Comparison of ENCODE assay signal across 20 mouse cellular contexts in genomic region chr9:65820301-65820700, GRCm38 (mm10). TPM values are rescaled to one million over a fixed set of nuclear protein-coding genes. Genes with fewer than 3 reads are reported as not detected.
DNase-seq lines count a peak whose midpoint lies in the region; ATAC-seq and TF ChIP-seq lines count a peak whose summit lies in the region.
"Had no signal": no experiment of that assay in that cellular context is flagged by ENCODE, and none has a peak within 500 bp of the region (broad histone marks: within the 10 kb centered on the region; RNA-seq: fewer than 3 reads in every experiment).

No protein-coding gene starts in this region.

- H3K9ac ChIP-seq in liver, adult 2 months (ENCODE audit: low read depth, low read length), result no peak overlapping the region
- no peak overlapping the region for H3K9ac ChIP-seq in liver, postnatal 0 days (replicated peaks)
- no peak overlapping the region for H3K9ac ChIP-seq in lung, postnatal 0 days (replicated peaks; ENCODE audit: low read depth)
- H3K9ac ChIP-seq: embryonic facial prominence, embryonic 12.5 days; forebrain, embryonic 12.5 days; forebrain, postnatal 0 days; heart, embryonic 13.5 days; hindbrain, embryonic 15.5 days had no signal

- H3K79me2 ChIP-seq in liver, adult 2 months (ENCODE audit: control insufficient read depth, insufficient read depth, low read length), result peaks cover 28% of the 10 kb centered on the region

- 31% methylated on average over 2 of the region's 2 CpGs for WGBS in liver, adult 2 months
- WGBS in liver, postnatal 0 days (ENCODE audit: insufficient replicate concordance), result 59% methylated on average over 2 of the region's 2 CpGs
- WGBS in lung, postnatal 0 days, result 51% methylated on average over 2 of the region's 2 CpGs
- WGBS in thymus, adult 2 months, result 95% methylated on average over 2 of the region's 2 CpGs

- peaks cover 20% of the 10 kb centered on the region for H3K4me1 ChIP-seq in liver, adult 2 months (ENCODE audit: control insufficient read depth, insufficient read depth, low read length)
- peaks cover 29% of the 10 kb centered on the region for H3K4me1 ChIP-seq in liver, postnatal 0 days (ENCODE audit: insufficient read depth)
- H3K4me1 ChIP-seq in lung, postnatal 0 days (ENCODE audit: insufficient read depth, low read depth, low read length), result peaks cover 3% of the 10 kb centered on the region; the same call in 1 of the 2 replicates
- H3K4me1 ChIP-seq in thymus, adult 2 months (replicated peaks; ENCODE audit: control insufficient read depth, insufficient read depth, low read length), result peaks cover 2% of the 10 kb centered on the region; the same call in 1 of the 2 replicates

- H3K27me3 ChIP-seq in liver, adult 2 months (ENCODE audit: control insufficient read depth, insufficient read depth, low read length), result no peaks in the 10 kb centered on the region
- H3K27me3 ChIP-seq in liver, postnatal 0 days (ENCODE audit: insufficient read depth, low read length), result no peaks in the 10 kb centered on the region
- no peaks in the 10 kb centered on the region for H3K27me3 ChIP-seq in lung, postnatal 0 days (replicated peaks; ENCODE audit: insufficient read depth, low read length)
- no peaks in the 10 kb centered on the region for H3K27me3 ChIP-seq in thymus, adult 2 months (ENCODE audit: control insufficient read depth, insufficient read depth, low read length)
- H3K27me3 ChIP-seq: embryonic facial prominence, embryonic 12.5 days; forebrain, embryonic 12.5 days; heart, embryonic 13.5 days; hindbrain, embryonic 15.5 days had no signal

- no peak for TF ChIP-seq CTCF in liver, adult 2 months (IDR thresholded peaks at IDR 0.05; ENCODE audit: low read depth, low read length)
- TF ChIP-seq CTCF in liver, postnatal 0 days (IDR thresholded peaks at IDR 0.05; ENCODE audit: low read depth), result no peak
- TF ChIP-seq CTCF in lung, postnatal 0 days (IDR thresholded peaks at IDR 0.05), result no peak
- TF ChIP-seq CTCF in thymus, adult 2 months (IDR thresholded peaks at IDR 0.05; ENCODE audit: borderline replicate concordance, control insufficient read depth, extremely low read depth, insufficient read depth, low read length, poor library complexity), result no peak

- H3K9me3 ChIP-seq in liver, postnatal 0 days (ENCODE audit: low read length), result no peaks in the 10 kb centered on the region
- H3K9me3 ChIP-seq in lung, postnatal 0 days (ENCODE audit: low read length), result no peaks in the 10 kb centered on the region
- H3K9me3 ChIP-seq: embryonic facial prominence, embryonic 12.5 days; forebrain, embryonic 12.5 days; heart, embryonic 13.5 days; hindbrain, embryonic 15.5 days had no signal

- no peak overlapping the region for H3K4me2 ChIP-seq in liver, postnatal 0 days (ENCODE audit: low read depth, low read length)
- no peak overlapping the region; the same call in 1 of the 2 replicates for H3K4me2 ChIP-seq in lung, postnatal 0 days (replicated peaks; ENCODE audit: low read depth, low read length)
- H3K4me2 ChIP-seq: embryonic facial prominence, embryonic 12.5 days; forebrain, embryonic 12.5 days; heart, embryonic 13.5 days; hindbrain, embryonic 15.5 days had no signal

- ATAC-seq in liver, postnatal 0 days, result no peak
- peak; percentile 68 for ATAC-seq in lung, postnatal 0 days
- ATAC-seq in megakaryocyte, adult 5-6 weeks (ENCODE audit: poor library complexity, severe bottlenecking), result no peak
- ATAC-seq: forebrain, postnatal 0 days had no signal

- no peak for TF ChIP-seq POLR2A in liver, adult 2 months (IDR thresholded peaks at IDR 0.05; ENCODE audit: extremely low read depth, insufficient read depth, low read length)
- TF ChIP-seq POLR2A in thymus, adult 2 months (IDR thresholded peaks at IDR 0.05; ENCODE audit: control insufficient read depth, extremely low read depth, insufficient read depth, low read length, poor library complexity), result no peak

- TF ChIP-seq EP300 in liver, postnatal 0 days (IDR thresholded peaks at IDR 0.05; ENCODE audit: low read depth), result no peak
- TF ChIP-seq EP300 in lung, postnatal 0 days (IDR thresholded peaks at IDR 0.05), result peak; percentile 53; the same call in 1 of the 2 replicates

- no peak overlapping the region for H3K4me3 ChIP-seq in liver, adult 2 months (ENCODE audit: insufficient read depth, low read depth, low read length)
- H3K4me3 ChIP-seq in liver, postnatal 0 days (ENCODE audit: low read depth, low read length), result no peak overlapping the region
- H3K4me3 ChIP-seq in lung, postnatal 0 days (ENCODE audit: low read depth, low read length), result no peak overlapping the region
- no peak overlapping the region for H3K4me3 ChIP-seq in thymus, adult 2 months (ENCODE audit: control insufficient read depth, insufficient read depth, low read length)
- H3K4me3 ChIP-seq: embryonic facial prominence, embryonic 12.5 days; forebrain, embryonic 12.5 days; heart, embryonic 13.5 days; hindbrain, embryonic 15.5 days had no signal

- no peaks in the 10 kb centered on the region for H3K36me3 ChIP-seq in liver, adult 2 months (ENCODE audit: control insufficient read depth, insufficient read depth, low read length)
- H3K36me3 ChIP-seq in liver, postnatal 0 days (replicated peaks; ENCODE audit: insufficient read depth, low read length), result no peaks in the 10 kb centered on the region; the same call in 1 of the 2 replicates
- no peaks in the 10 kb centered on the region for H3K36me3 ChIP-seq in lung, postnatal 0 days (ENCODE audit: insufficient read depth, low read length)
- H3K36me3 ChIP-seq in thymus, adult 2 months (ENCODE audit: control insufficient read depth, insufficient read depth, low read length), result no peaks in the 10 kb centered on the region
- H3K36me3 ChIP-seq: hindbrain, embryonic 15.5 days had no signal

- DNase-seq in liver, adult 2 months (ENCODE audit: extremely low read depth, low read depth, low spot score), result peak; percentile 30
- no peak for DNase-seq in liver, postnatal 0 days
- DNase-seq in lung, postnatal 0 days (ENCODE audit: low spot score), result peak; percentile 70
- no peak for DNase-seq in lung, postnatal 10 days
- peak; percentile 69 for DNase-seq in lung, postnatal 36 days
- DNase-seq in thymus, adult 2 months, result no peak
- DNase-seq: adrenal gland, adult 8-10 months; adrenal gland, postnatal 36 days; cerebellum, adult 2 months; cerebellum, postnatal 10 days; embryo, embryonic 11 days; forebrain, postnatal 0 days; gastrocnemius, postnatal 36 days; heart, adult 11 months; heart, postnatal 36 days had no signal

- no peak overlapping the region for H3K27ac ChIP-seq in liver, adult 2 months (replicated peaks; ENCODE audit: insufficient read depth, low read depth, low read length)
- H3K27ac ChIP-seq in liver, postnatal 0 days (ENCODE audit: low read depth), result no peak overlapping the region
- H3K27ac ChIP-seq in lung, postnatal 0 days (ENCODE audit: low read length), result no peak overlapping the region
- H3K27ac ChIP-seq in thymus, adult 2 months (ENCODE audit: control insufficient read depth, insufficient read depth, low read length), result no peak overlapping the region
- H3K27ac ChIP-seq: embryonic facial prominence, embryonic 12.5 days; forebrain, embryonic 12.5 days; heart, embryonic 13.5 days; hindbrain, embryonic 15.5 days had no signal

RNA-seq across cellular contexts. Expression of gene Zfp609, which starts 7.1 kb away (rescaled TPM):
- 2.8 and 4.4 TPM in 2 replicates for total RNA-seq in liver, adult 2 months (2014; rRNA removed)
- polyA plus RNA-seq in liver, adult 2 months (2012; rRNA removed), result 4.4 TPM in 2 replicates
- 2.0 and 2.8 TPM in 2 replicates for polyA plus RNA-seq in liver, postnatal 0 days (2015; fragmentation: Nextera tagmentation; extraction: Ambion mirVana)
- polyA plus RNA-seq in lung, postnatal 0 days (2015; fragmentation: Nextera tagmentation; extraction: Ambion mirVana), result 4.8 and 5.0 TPM in 2 replicates
- polyA plus RNA-seq in thymus, adult 2 months (2012; rRNA removed), result 8.0 and 10.8 TPM in 2 replicates
- 10.4 and 11.3 TPM in 2 replicates for total RNA-seq in megakaryocyte, adult 5-6 weeks (2015)
- total RNA-seq in megakaryocyte, adult 5-6 weeks (2017), result 2.6 and 3.3 TPM in 2 replicates

Comparison
In these comparisons a context has a peak if more than half of its experiments do, and no peak if none do; other contexts are left out.
1. DNase-seq: peak in liver, adult 2 months (single experiment), lung, postnatal 0 days (single experiment) and lung, postnatal 36 days (single experiment); none in liver, postnatal 0 days (single experiment), lung, postnatal 10 days (single experiment) and thymus, adult 2 months (single experiment).